In the genomic region with DNA sequence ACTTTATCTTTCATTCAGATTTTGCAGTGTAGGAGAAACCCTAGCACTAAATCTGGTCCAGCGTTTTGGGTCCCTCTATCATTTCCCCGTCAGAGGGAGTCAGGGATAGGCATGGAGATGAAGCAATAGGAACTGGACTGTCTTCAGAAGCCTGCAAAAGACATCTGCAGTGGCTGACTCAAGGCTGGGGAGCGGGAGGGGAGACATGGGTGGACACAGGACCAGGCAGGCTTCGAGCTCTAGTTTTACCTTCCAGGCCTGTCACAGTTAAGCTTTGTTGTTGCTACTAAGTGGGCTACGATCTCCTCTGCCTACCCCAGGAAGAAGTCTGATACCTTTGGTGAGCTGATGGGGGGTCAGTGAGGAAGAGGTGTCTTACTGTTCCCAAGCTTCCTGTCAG, we compare ENCODE assay signal across 31 mouse cellular contexts. TPM values are rescaled to one million over a fixed set of nuclear protein-coding genes. Genes with fewer than 3 reads are reported as not detected.
"Had no signal": no experiment of that assay in that cellular context is flagged by ENCODE, and none has a peak within 500 bp of the region (broad histone marks: within the 10 kb centered on the region; RNA-seq: fewer than 3 reads in every experiment).

No protein-coding gene starts in this region.

- H3K4me2 ChIP-seq: forebrain, embryonic 15.5 days; hindbrain, embryonic 13.5 days; hindbrain, embryonic 15.5 days; kidney, embryonic 15.5 days; limb, embryonic 13.5 days; limb, embryonic 15.5 days; liver, embryonic 12.5 days had no signal

- DNase-seq: forebrain, postnatal 0 days; gastrocnemius, postnatal 10 days; gastrocnemius, postnatal 36 days; heart, adult 18-20 months; heart, postnatal 14 days; kidney, adult 11 months; kidney, adult 9 months; kidney, postnatal 14 days; kidney, postnatal 36 days; layer of hippocampus, adult 9-11 months; layer of hippocampus, postnatal 36 days; left cerebral cortex, postnatal 4 days; lung, adult 18-20 months had no signal

- ATAC-seq: forebrain, embryonic 15.5 days; forebrain, postnatal 0 days; hindbrain, postnatal 0 days; liver, embryonic 12.5 days had no signal

- H3K9me3 ChIP-seq: forebrain, embryonic 15.5 days; heart, embryonic 13.5 days; heart, embryonic 15.5 days; hindbrain, embryonic 13.5 days; hindbrain, embryonic 15.5 days; kidney, embryonic 15.5 days; limb, embryonic 13.5 days; limb, embryonic 15.5 days; liver, embryonic 12.5 days had no signal

- H3K9ac ChIP-seq: forebrain, embryonic 15.5 days; forebrain, postnatal 0 days; heart, embryonic 15.5 days; hindbrain, embryonic 13.5 days; hindbrain, embryonic 15.5 days; kidney, embryonic 15.5 days; limb, embryonic 13.5 days; limb, embryonic 15.5 days; liver, embryonic 12.5 days; liver, embryonic 14.5 days had no signal

- H3K27ac ChIP-seq: forebrain, embryonic 15.5 days; heart, embryonic 13.5 days; heart, embryonic 15.5 days; hindbrain, embryonic 13.5 days; hindbrain, embryonic 15.5 days; hindbrain, postnatal 0 days; kidney, embryonic 15.5 days; kidney, postnatal 0 days; limb, embryonic 13.5 days; limb, embryonic 15.5 days; liver, embryonic 12.5 days; liver, embryonic 14.5 days had no signal

- H3K27me3 ChIP-seq: heart, embryonic 15.5 days; kidney, embryonic 15.5 days had no signal

- H3K4me3 ChIP-seq: forebrain, embryonic 15.5 days; heart, embryonic 15.5 days; hindbrain, embryonic 13.5 days; hindbrain, embryonic 15.5 days; kidney, embryonic 15.5 days; limb, embryonic 13.5 days; limb, embryonic 15.5 days; liver, embryonic 12.5 days had no signal

RNA-seq across cellular contexts. Expression of gene S100a14, which starts 14.4 kb away (rescaled TPM):
- total RNA-seq: forebrain, postnatal 0 days; hematopoietic stem cell, adult 5-6 weeks; hindbrain, postnatal 0 days; left cerebral cortex, postnatal 10 days; left cerebral cortex, postnatal 4 days; liver, adult 2 months had no signal
- polyA plus RNA-seq: forebrain, embryonic 15.5 days; forebrain, postnatal 0 days; hindbrain, embryonic 11.5 days; hindbrain, embryonic 13.5 days; hindbrain, postnatal 0 days; limb, embryonic 11.5 days; liver, adult 2 months; liver, embryonic 12.5 days; liver, embryonic 16.5 days had no signal
